Mouse (Mus musculus) C2C12 (cell line): Measurements from ENCODE around the gene Cadm1.

Experiments used
- MYOD1 ChIP-seq: IDR thresholded peaks from one replicate; pipeline ENCODE4 v1.6.1; 2011; ENCODE audit warnings: low read depth; ENCODE audit not compliant: control insufficient read depth, insufficient read length
- USF1 ChIP-seq: IDR thresholded peaks from one replicate; pipeline ENCODE4 v1.6.1; 2011; ENCODE audit warnings: low read depth, mild to moderate bottlenecking, control low read depth, moderate library complexity

GRCm38 (mm10) chr9:47801242-47801641, 271.3 kb downstream of the Cadm1 start:
- TF ChIP-seq USF1 (no peak), MYOD1 (no peak)
